ENCODE assay signal across 22 mouse cellular contexts in the genomic region with DNA sequence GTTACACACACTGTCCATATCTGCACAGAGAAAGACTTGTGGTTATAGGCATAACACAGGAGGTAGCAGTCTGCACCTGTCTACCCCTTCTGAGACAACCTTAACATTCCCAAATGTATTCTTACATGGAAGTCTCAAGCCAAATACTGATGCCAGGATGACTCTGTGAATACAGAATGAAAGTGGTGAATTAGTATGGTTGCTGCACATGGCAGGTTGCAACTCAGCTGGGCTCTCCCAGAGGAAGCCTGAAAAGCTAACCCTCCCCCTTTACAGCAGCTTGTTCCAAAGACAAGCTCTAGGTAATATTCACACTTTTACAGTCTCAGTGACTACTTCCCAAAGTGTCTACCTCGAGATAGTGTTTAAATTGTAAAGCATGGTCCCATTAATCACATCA.
DNase-seq lines count a peak whose midpoint lies in the region; ATAC-seq and TF ChIP-seq lines count a peak whose summit lies in the region.
"Had no signal": no experiment of that assay in that cellular context is flagged by ENCODE, and none has a peak within 500 bp of the region (broad histone marks: within the 10 kb centered on the region; RNA-seq: fewer than 3 reads in every experiment).

No protein-coding gene starts in this region.

- 24% methylated on average over 1 of the region's 1 CpGs for WGBS in hindbrain, embryonic 16.5 days
- WGBS in hindbrain, embryonic 13.5 days = 26% methylated on average over 1 of the region's 1 CpGs
- WGBS in liver, embryonic 12.5 days (ENCODE audit: insufficient replicate concordance) = 13% methylated on average over 1 of the region's 1 CpGs
- 11% methylated on average over 1 of the region's 1 CpGs for WGBS in lung, postnatal 0 days

- H3K36me3 ChIP-seq in hindbrain, embryonic 16.5 days (ENCODE audit: control insufficient read depth, insufficient read depth, low read length) = no peaks in the 10 kb centered on the region
- no peaks in the 10 kb centered on the region for H3K36me3 ChIP-seq in hindbrain, embryonic 13.5 days
- no peaks in the 10 kb centered on the region for H3K36me3 ChIP-seq in liver, embryonic 12.5 days
- no peaks in the 10 kb centered on the region for H3K36me3 ChIP-seq in lung, postnatal 0 days (ENCODE audit: insufficient read depth, low read length)
- H3K36me3 ChIP-seq: embryonic facial prominence, embryonic 15.5 days; forebrain, embryonic 10.5 days; heart, embryonic 10.5 days had no signal

- no peaks in the 10 kb centered on the region for H3K27me3 ChIP-seq in hindbrain, embryonic 16.5 days (replicated peaks; ENCODE audit: control insufficient read depth, insufficient read depth, low read length)
- H3K27me3 ChIP-seq in hindbrain, embryonic 13.5 days = no peaks in the 10 kb centered on the region
- H3K27me3 ChIP-seq in liver, embryonic 12.5 days (replicated peaks) = no peaks in the 10 kb centered on the region
- no peaks in the 10 kb centered on the region for H3K27me3 ChIP-seq in lung, postnatal 0 days (replicated peaks; ENCODE audit: insufficient read depth, low read length)
- H3K27me3 ChIP-seq: embryonic facial prominence, embryonic 15.5 days had no signal

- no peak overlapping the region for H3K27ac ChIP-seq in hindbrain, embryonic 16.5 days (ENCODE audit: low read depth, low read length)
- H3K27ac ChIP-seq in hindbrain, embryonic 13.5 days = no peak overlapping the region
- no peak overlapping the region for H3K27ac ChIP-seq in liver, embryonic 12.5 days
- no peak overlapping the region for H3K27ac ChIP-seq in lung, postnatal 0 days (ENCODE audit: low read length)
- H3K27ac ChIP-seq: embryonic facial prominence, embryonic 15.5 days; forebrain, embryonic 10.5 days; heart, embryonic 10.5 days; hindbrain, embryonic 14.5 days had no signal

- ATAC-seq in hindbrain, embryonic 16.5 days = peak; percentile 58
- no peak for ATAC-seq in hindbrain, embryonic 13.5 days (ENCODE audit: low FRiP score)
- ATAC-seq in liver, embryonic 12.5 days = no peak
- no peak for ATAC-seq in lung, postnatal 0 days
- ATAC-seq: forebrain, embryonic 16.5 days; inflammation-experienced regulatory T-cells, adult 6 months had no signal

- no peaks in the 10 kb centered on the region for H3K4me1 ChIP-seq in hindbrain, embryonic 16.5 days (ENCODE audit: control insufficient read depth, insufficient read depth, low read depth, low read length)
- no peaks in the 10 kb centered on the region for H3K4me1 ChIP-seq in hindbrain, embryonic 13.5 days (replicated peaks)
- H3K4me1 ChIP-seq in liver, embryonic 12.5 days = no peaks in the 10 kb centered on the region
- no peaks in the 10 kb centered on the region for H3K4me1 ChIP-seq in lung, postnatal 0 days (ENCODE audit: insufficient read depth, low read depth, low read length)
- H3K4me1 ChIP-seq: embryonic facial prominence, embryonic 15.5 days; forebrain, embryonic 10.5 days; heart, embryonic 10.5 days had no signal

- no peak for TF ChIP-seq EP300 in lung, postnatal 0 days (IDR thresholded peaks at IDR 0.05)

- no peak for TF ChIP-seq CTCF in lung, postnatal 0 days (IDR thresholded peaks at IDR 0.05)

- no peaks in the 10 kb centered on the region for H3K9me3 ChIP-seq in hindbrain, embryonic 16.5 days (ENCODE audit: control insufficient read depth, low read length)
- H3K9me3 ChIP-seq in hindbrain, embryonic 13.5 days = no peaks in the 10 kb centered on the region
- H3K9me3 ChIP-seq in liver, embryonic 12.5 days (replicated peaks) = no peaks in the 10 kb centered on the region
- no peaks in the 10 kb centered on the region for H3K9me3 ChIP-seq in lung, postnatal 0 days (ENCODE audit: low read length)
- H3K9me3 ChIP-seq: embryonic facial prominence, embryonic 15.5 days; forebrain, embryonic 10.5 days; heart, embryonic 10.5 days had no signal

- H3K4me2 ChIP-seq in hindbrain, embryonic 16.5 days (ENCODE audit: low read length) = no peak overlapping the region
- no peak overlapping the region for H3K4me2 ChIP-seq in hindbrain, embryonic 13.5 days
- no peak overlapping the region for H3K4me2 ChIP-seq in liver, embryonic 12.5 days
- H3K4me2 ChIP-seq in lung, postnatal 0 days (replicated peaks; ENCODE audit: low read depth, low read length) = no peak overlapping the region
- H3K4me2 ChIP-seq: embryonic facial prominence, embryonic 15.5 days; hindbrain, embryonic 14.5 days had no signal

- H3K4me3 ChIP-seq in hindbrain, embryonic 16.5 days (ENCODE audit: low read length) = no peak overlapping the region
- no peak overlapping the region for H3K4me3 ChIP-seq in hindbrain, embryonic 13.5 days
- no peak overlapping the region for H3K4me3 ChIP-seq in liver, embryonic 12.5 days
- no peak overlapping the region for H3K4me3 ChIP-seq in lung, postnatal 0 days (ENCODE audit: low read depth, low read length)
- H3K4me3 ChIP-seq: embryonic facial prominence, embryonic 15.5 days; erythroblast, embryonic 14.5 days; forebrain, embryonic 10.5 days; heart, embryonic 10.5 days had no signal

- no peak overlapping the region for H3K9ac ChIP-seq in hindbrain, embryonic 16.5 days (ENCODE audit: low read depth, low read length)
- H3K9ac ChIP-seq in hindbrain, embryonic 13.5 days = no peak overlapping the region
- no peak overlapping the region for H3K9ac ChIP-seq in liver, embryonic 12.5 days
- H3K9ac ChIP-seq in lung, postnatal 0 days (replicated peaks; ENCODE audit: low read depth) = no peak overlapping the region
- H3K9ac ChIP-seq: embryonic facial prominence, embryonic 15.5 days; hindbrain, embryonic 14.5 days had no signal

- peak; percentile 72 for DNase-seq in brain, adult 2 months (ENCODE audit: low read depth, low spot score)
- DNase-seq in cerebellum, adult 18-20 months = peak; percentile 12 to 23
- peak; percentile 57 to 77 for DNase-seq in cerebellum, postnatal 14 days
- no peak for DNase-seq in kidney, adult 8-10 months
- no peak for DNase-seq in lung, postnatal 0 days (ENCODE audit: low spot score)
- DNase-seq: adrenal gland, postnatal 10 days; embryo, embryonic 11 days; gastrocnemius, postnatal 10 days; heart, adult 18-20 months; heart, postnatal 10 days; heart, postnatal 4 days; kidney, adult 11 months had no signal

Comparison
In these comparisons a context has a peak if more than half of its experiments do, and no peak if none do; other contexts are left out.
1. DNase-seq: peak in brain, adult 2 months (single experiment), cerebellum, adult 18-20 months (2 of 2) and cerebellum, postnatal 14 days (2 of 2); none in kidney, adult 8-10 months (0 of 2) and lung, postnatal 0 days (single experiment).